Mouse (Mus musculus) ES-Bruce4 (cell line): ENCODE measurements around the gene Evc2.

Experiments
- CTCF ChIP-seq: IDR thresholded peaks from one replicate; pipeline ENCODE4 v1.8.1; 2011; ENCODE audit warnings: low read depth, low read length
- EP300 ChIP-seq: IDR thresholded peaks from 2 replicates; pipeline ENCODE4 v1.6.1; 2011; ENCODE audit warnings: low read depth, low read length; ENCODE audit not compliant: insufficient read depth
- POLR2A ChIP-seq: IDR thresholded peaks from one replicate; pipeline ENCODE4 v1.8.1; 2011; ENCODE audit warnings: low read length; ENCODE audit not compliant: insufficient read depth

DNA sequence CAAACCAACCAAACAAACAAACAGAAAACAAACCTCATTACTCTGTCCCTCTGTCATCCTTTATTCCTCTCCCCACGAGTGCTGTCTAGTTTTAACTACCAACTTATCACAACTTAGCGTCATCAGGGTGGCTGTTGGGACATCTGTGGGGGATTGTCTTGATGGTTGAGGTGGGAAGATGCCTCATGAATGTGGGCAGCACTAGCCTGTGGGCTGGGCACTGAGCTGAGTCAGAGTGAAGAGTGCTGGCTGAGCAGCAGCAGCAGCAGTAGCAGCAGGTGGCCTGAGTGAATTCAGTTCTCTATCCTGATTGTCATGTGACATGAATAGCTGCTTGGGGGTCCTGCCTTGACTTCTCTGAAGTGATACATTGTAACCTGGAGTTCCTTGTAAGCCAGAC lies 5.7 kb downstream of the Evc2 start:
- TF ChIP-seq EP300 (no peak), CTCF (no peak), POLR2A (no peak)
